Mouse (Mus musculus) stomach, embryonic 15.5 days (tissue): ENCODE results near the gene Sh3rf1. TPM values are rescaled to one million over a fixed set of nuclear protein-coding genes. Genes with fewer than 3 reads are reported as not detected.

ENCODE experiments used
- ATAC-seq: fragments of 200-750 bp; cut with Nextera tagmentation; 2 replicates; pipeline ENCODE4 v1.8.0; 2017; ENCODE audit warnings: low read depth, moderate number of reproducible peaks, moderate TSS enrichment; ENCODE audit not compliant: insufficient read depth, low FRiP score
- H3K27ac ChIP-seq: fragments of 300-500 bp; sonication (generic); 2 replicates; pipeline ENCODE4 v1.5.1; 2015; ENCODE audit warnings: mild to moderate bottlenecking, inconsistent platforms
- H3K27me3 ChIP-seq: fragments of 300-500 bp; sonication (generic); replicated peaks from 2 replicates; pipeline ENCODE4 v1.6.1; 2015; ENCODE audit warnings: inconsistent platforms
- H3K36me3 ChIP-seq: fragments of 300-500 bp; sonication (generic); 2 replicates; pipeline ENCODE4 v1.6.1; 2015; ENCODE audit warnings: inconsistent platforms
- H3K4me1 ChIP-seq: fragments of 300-500 bp; sonication (generic); 2 replicates; pipeline ENCODE4 v1.6.1; 2015; ENCODE audit warnings: inconsistent platforms
- H3K4me2 ChIP-seq: fragments of 300-500 bp; sonication (generic); 2 replicates; pipeline ENCODE4 v1.6.1; 2015; ENCODE audit warnings: mild to moderate bottlenecking, inconsistent platforms
- H3K4me3 ChIP-seq: fragments of 300-500 bp; sonication (generic); replicated peaks from 2 replicates; pipeline ENCODE4 v1.5.1; 2015; ENCODE audit warnings: inconsistent platforms
- H3K9ac ChIP-seq: fragments of 300-500 bp; sonication (generic); 2 replicates; pipeline ENCODE4 v1.6.1; 2015; ENCODE audit warnings: inconsistent platforms
- H3K9me3 ChIP-seq: fragments of 300-500 bp; sonication (generic); 2 replicates; pipeline ENCODE4 v1.6.1; 2016; ENCODE audit warnings: inconsistent platforms
- WGBS: fragments of 180-500 bp; shearing (Covaris S2); methylation state at CpG from one replicate; pipeline ENCODE4 v1.1.7; 2015; 5-methylcytosine and 5-hydroxymethylcytosine counted together
- polyA plus RNA-seq: library from polyadenylated mRNA; unstranded; fragments of >200 nt; fragmentation: Nextera tagmentation; extraction: Ambion mirVana; gene quantifications from 2 replicates; pipeline ENCODE4 v1.2.1, GENCODE M21; 2015

The Sh3rf1 gene
- 11.0 and 11.4 TPM in 2 replicates for polyA plus RNA-seq

DNA sequence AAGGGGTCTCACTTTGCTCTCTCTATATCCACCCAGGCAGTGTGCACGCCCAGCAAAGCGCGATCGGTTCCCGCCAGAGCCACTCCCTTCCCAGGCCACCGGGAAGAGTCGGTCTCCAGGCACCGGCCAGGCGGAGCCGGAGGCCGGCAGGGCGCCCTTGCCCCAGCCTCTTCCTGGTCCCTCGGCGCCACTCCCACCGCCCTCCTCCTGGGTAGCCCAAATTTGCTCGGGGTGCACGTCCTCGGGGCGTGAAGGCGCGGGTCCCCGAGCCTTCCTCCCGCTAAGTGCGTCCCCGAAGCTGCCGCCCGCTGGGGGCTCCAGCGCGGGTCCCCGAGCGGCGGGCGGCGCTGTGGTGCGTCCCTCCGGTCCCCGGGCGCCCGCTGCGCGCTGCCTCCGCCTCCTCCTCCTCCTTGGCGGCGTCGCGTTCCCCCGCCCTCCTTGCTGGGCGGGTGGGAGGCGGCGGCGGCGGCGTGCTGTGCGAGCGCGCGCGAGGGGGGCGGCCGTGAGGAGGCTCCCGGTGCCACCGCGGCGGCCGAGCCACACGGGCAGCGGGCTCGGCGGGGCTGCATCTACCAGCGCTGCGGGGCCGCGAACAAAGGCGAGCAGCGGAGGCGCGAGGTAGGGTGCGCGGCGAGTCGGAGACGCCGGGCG lies at the start of gene Sh3rf1:
TSS of gene Sh3rf1 (plus strand) at position 144 of the 651 bp plus-strand sequence.
- peak within 1 kb of the TSS; percentile 80 for H3K4me3 ChIP-seq
- H3K9ac ChIP-seq, result peak within 1 kb of the TSS; percentile 70
- no peaks in the 10 kb centered on the region for H3K9me3 ChIP-seq
- no peaks in the 10 kb centered on the region for H3K27me3 ChIP-seq
- peak within 1 kb of the TSS; percentile 86 for H3K27ac ChIP-seq
- peak within 1 kb of the TSS; percentile 94 for H3K4me2 ChIP-seq
- ATAC-seq, result peak; percentile 91
- H3K4me1 ChIP-seq, result peaks cover 19% of the 10 kb centered on the region
- WGBS, result under 1% methylated on average over 58 of the region's 84 CpGs
- H3K36me3 ChIP-seq, result no peaks in the 10 kb centered on the region

GRCm38 (mm10) chr8:61173921-61174492 lies 49.7 kb upstream of the Sh3rf1 start:
- Histone ChIP-seq H3K27me3 (no peaks in the 10 kb centered on the region), H3K9ac (no peak overlapping the region), H3K36me3 (no peaks in the 10 kb centered on the region), H3K4me3 (no peak overlapping the region), H3K4me1 (no peaks in the 10 kb centered on the region), H3K9me3 (no peaks in the 10 kb centered on the region), H3K27ac (no peak overlapping the region), H3K4me2 (no peak overlapping the region)
- no peak for ATAC-seq
- 74% methylated on average over 7 of the region's 7 CpGs for WGBS

- H3K9ac ChIP-seq, result no peak overlapping the region
- H3K27me3 ChIP-seq, result no peaks in the 10 kb centered on the region
- H3K27ac ChIP-seq, result no peak overlapping the region
- no peaks in the 10 kb centered on the region for H3K36me3 ChIP-seq
- no peak for ATAC-seq
- H3K4me2 ChIP-seq, result no peak overlapping the region
- no peak overlapping the region for H3K4me3 ChIP-seq
- 86% methylated on average over 2 of the region's 2 CpGs for WGBS
- H3K9me3 ChIP-seq, result no peaks in the 10 kb centered on the region
- no peaks in the 10 kb centered on the region for H3K4me1 ChIP-seq
Measured at GRCm38 (mm10) chr8:61175876-61176275, 47.8 kb upstream of the Sh3rf1 start.

GRCm38 (mm10) chr8:61177680-61178593 lies 45.7 kb upstream of the Sh3rf1 start:
- H3K27me3 ChIP-seq, result no peaks in the 10 kb centered on the region
- H3K36me3 ChIP-seq, result no peaks in the 10 kb centered on the region
- no peak overlapping the region for H3K27ac ChIP-seq
- no peak overlapping the region for H3K4me3 ChIP-seq
- ATAC-seq, result no peak
- H3K9me3 ChIP-seq, result no peaks in the 10 kb centered on the region
- H3K4me2 ChIP-seq, result no peak overlapping the region
- 69% methylated on average over 12 of the region's 12 CpGs for WGBS
- H3K9ac ChIP-seq, result no peak overlapping the region
- no peaks in the 10 kb centered on the region for H3K4me1 ChIP-seq

DNA sequence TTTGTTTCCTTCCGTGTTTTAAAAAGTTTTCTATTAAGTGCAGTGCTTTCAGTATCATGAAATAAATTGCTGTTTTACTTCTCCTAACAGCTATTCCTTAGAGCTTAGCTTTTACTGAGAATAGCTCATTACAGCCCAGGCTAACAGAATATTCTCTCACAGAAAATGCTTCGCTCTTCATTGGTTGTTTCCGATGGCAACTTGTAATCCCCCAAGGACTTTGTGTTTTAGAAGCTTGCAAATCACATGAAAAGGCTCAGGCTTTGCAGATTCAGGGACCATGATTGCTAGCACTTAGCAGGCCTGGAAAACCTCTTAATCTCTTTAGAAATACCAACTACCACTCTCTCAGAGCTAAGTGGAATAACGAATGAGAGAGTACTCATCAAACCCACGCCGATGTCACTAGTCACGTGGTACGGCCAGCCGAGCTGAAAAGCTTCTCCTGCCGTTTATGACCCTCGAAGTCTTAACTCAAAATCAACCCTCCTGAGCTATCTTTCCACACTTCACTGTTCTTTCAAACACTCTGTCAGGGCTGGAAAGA lies 45.0 kb upstream of the Sh3rf1 start:
- Histone ChIP-seq H3K27me3 (no peaks in the 10 kb centered on the region), H3K9me3 (no peaks in the 10 kb centered on the region), H3K9ac (no peak overlapping the region), H3K27ac (no peak overlapping the region), H3K36me3 (no peaks in the 10 kb centered on the region), H3K4me2 (no peak overlapping the region), H3K4me3 (no peak overlapping the region), H3K4me1 (no peaks in the 10 kb centered on the region)
- WGBS, result 68% methylated on average over 11 of the region's 11 CpGs
- ATAC-seq, result no peak

GRCm38 (mm10) chr8:61181592-61181991 lies 42.1 kb upstream of the Sh3rf1 start:
- Histone ChIP-seq H3K36me3 (no peaks in the 10 kb centered on the region), H3K4me2 (no peak overlapping the region), H3K9ac (no peak overlapping the region), H3K27me3 (no peaks in the 10 kb centered on the region), H3K27ac (no peak overlapping the region), H3K4me3 (no peak overlapping the region), H3K9me3 (no peaks in the 10 kb centered on the region), H3K4me1 (no peaks in the 10 kb centered on the region)
- ATAC-seq, result no peak
- 46% methylated on average over 2 of the region's 2 CpGs for WGBS

- H3K27me3 ChIP-seq, result no peaks in the 10 kb centered on the region
- H3K9me3 ChIP-seq, result no peaks in the 10 kb centered on the region
- ATAC-seq, result no peak
- no peak overlapping the region for H3K9ac ChIP-seq
- no peaks in the 10 kb centered on the region for H3K36me3 ChIP-seq
- no peaks in the 10 kb centered on the region for H3K4me1 ChIP-seq
- no peak overlapping the region for H3K4me3 ChIP-seq
- H3K27ac ChIP-seq, result no peak overlapping the region
- H3K4me2 ChIP-seq, result no peak overlapping the region
- 57% methylated on average over 4 of the region's 4 CpGs for WGBS
Measured at GRCm38 (mm10) chr8:61182020-61182419, 41.7 kb upstream of the Sh3rf1 start.

DNA sequence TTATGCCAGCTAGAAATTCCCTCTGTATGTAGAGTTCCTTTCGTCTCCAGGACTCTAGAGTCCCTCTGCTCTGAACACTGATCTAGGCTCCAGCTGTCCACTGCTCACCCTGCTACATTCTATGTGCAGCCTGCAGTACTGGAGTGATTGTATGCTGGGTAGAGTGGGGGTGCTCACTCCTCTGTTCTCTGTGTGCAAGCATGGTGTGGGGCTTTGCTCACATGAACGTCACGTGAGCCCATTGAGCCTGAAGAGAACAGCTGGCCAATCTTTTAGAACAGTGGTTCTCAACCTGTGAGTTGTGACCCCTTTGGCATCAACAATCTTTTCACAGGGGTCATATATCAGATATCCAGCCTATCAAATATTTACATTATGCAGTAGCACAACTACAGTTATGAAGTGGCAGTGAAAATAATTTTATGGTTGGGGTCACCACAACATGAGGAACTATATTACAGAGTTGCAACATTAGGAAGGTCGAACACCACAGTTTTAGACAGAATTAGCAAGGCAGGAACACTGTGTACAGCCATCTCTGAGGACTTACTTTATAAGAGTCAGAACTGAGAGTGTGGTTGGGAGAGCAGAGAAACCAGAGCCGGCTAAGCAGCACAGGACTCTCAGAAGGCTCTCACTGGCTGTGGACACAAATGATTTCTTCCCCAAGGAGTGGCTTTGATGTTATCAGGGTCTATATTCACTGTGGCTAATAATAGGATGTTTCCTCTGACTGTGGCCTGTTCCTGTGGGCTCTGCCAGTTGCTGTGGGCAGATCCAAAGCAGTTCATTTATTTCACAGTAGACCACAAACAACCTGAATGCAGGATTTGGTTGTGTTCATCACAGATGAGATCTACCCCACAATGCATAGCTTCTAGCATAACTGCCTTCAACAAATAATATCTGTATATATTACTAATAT lies 38.1 kb upstream of the Sh3rf1 start:
- Histone ChIP-seq H3K4me1 (no peaks in the 10 kb centered on the region), H3K27me3 (no peaks in the 10 kb centered on the region), H3K4me3 (no peak overlapping the region), H3K36me3 (no peaks in the 10 kb centered on the region), H3K4me2 (no peak overlapping the region), H3K27ac (no peak overlapping the region), H3K9me3 (no peaks in the 10 kb centered on the region), H3K9ac (no peak overlapping the region)
- 52% methylated on average over 5 of the region's 5 CpGs for WGBS
- ATAC-seq, result no peak

- no peaks in the 10 kb centered on the region for H3K36me3 ChIP-seq
- H3K9me3 ChIP-seq, result no peaks in the 10 kb centered on the region
- no peaks in the 10 kb centered on the region for H3K27me3 ChIP-seq
- H3K27ac ChIP-seq, result no peak overlapping the region
- no peak overlapping the region for H3K9ac ChIP-seq
- 64% methylated on average over 5 of the region's 5 CpGs for WGBS
- H3K4me2 ChIP-seq, result no peak overlapping the region
- H3K4me3 ChIP-seq, result no peak overlapping the region
- H3K4me1 ChIP-seq, result no peaks in the 10 kb centered on the region
- no peak for ATAC-seq
Measured at GRCm38 (mm10) chr8:61194306-61194925, 29.3 kb upstream of the Sh3rf1 start.

DNA sequence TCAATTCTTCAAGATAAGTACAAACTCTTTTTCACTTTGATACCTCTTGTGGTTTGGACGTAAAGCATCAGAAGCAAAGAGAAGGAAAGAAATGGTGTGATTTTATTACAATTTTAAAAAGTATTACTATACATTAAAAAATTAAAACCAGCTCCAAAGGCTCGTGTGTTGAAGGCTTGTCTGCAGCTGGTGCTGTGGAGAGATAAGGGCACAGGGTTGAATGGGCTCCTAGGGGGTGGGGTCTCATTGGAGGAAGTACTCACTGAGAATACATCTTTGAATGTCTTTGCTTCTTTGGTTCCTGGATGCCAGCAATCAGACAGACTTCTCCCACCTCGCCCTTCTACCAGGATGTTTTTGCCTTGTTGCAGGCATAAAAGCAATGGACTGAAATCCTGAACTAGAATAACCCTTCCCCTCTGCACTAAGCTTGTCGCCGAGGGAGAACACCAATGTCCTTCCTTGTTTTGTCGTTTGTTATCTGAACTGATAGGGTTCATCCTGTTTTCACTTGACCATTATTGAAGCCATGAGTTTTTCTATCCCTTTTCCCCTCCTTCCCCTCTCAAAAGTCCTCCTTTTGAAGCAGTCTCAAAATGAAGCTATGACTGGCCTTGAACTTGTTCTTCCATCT lies 23.3 kb upstream of the Sh3rf1 start:
- no peak for ATAC-seq
- no peak overlapping the region for H3K27ac ChIP-seq
- no peaks in the 10 kb centered on the region for H3K4me1 ChIP-seq
- no peak overlapping the region for H3K9ac ChIP-seq
- 65% methylated on average over 6 of the region's 6 CpGs for WGBS
- H3K27me3 ChIP-seq, result no peaks in the 10 kb centered on the region
- no peak overlapping the region for H3K4me3 ChIP-seq
- H3K9me3 ChIP-seq, result no peaks in the 10 kb centered on the region
- no peaks in the 10 kb centered on the region for H3K36me3 ChIP-seq
- no peak overlapping the region for H3K4me2 ChIP-seq
